Mouse (Mus musculus) liver, embryonic 14.5 days (tissue): Measurements from ENCODE around the gene Oprm1. TPM values are rescaled to one million over a fixed set of nuclear protein-coding genes. Genes with fewer than 3 reads are reported as not detected.

ENCODE experiments used
- ATAC-seq: fragments of 200-750 bp; cut with Nextera tagmentation; 2 replicates; pipeline ENCODE4 v1.8.0; 2017; ENCODE audit warnings: moderate number of reproducible peaks, mild to moderate bottlenecking, moderate library complexity; ENCODE audit not compliant: insufficient read depth
- DNase-seq, 3 experiments: peaks; one replicate each; pipeline ENCODE4 v3.0.0-alpha.2; 2012 to 2013; ENCODE audit warnings: low read depth in 3 of 3, low spot score in 3 of 3
- H3K27ac ChIP-seq: fragments of 300-500 bp; sonication (generic); 2 replicates; pipeline ENCODE4 v1.5.1; 2014; ENCODE audit warnings: moderate library complexity, mild to moderate bottlenecking, control low read depth, inconsistent platforms
- H3K27me3 ChIP-seq: fragments of 300-500 bp; sonication (generic); 2 replicates; pipeline ENCODE4 v1.6.1; 2014; ENCODE audit warnings: mild to moderate bottlenecking, low read length, moderate library complexity; ENCODE audit not compliant: control insufficient read depth, insufficient read depth
- H3K36me3 ChIP-seq: fragments of 300-500 bp; sonication (generic); replicated peaks from 2 replicates; pipeline ENCODE4 v1.6.1; 2014; ENCODE audit warnings: low read depth; ENCODE audit not compliant: control insufficient read depth, insufficient read depth
- H3K4me1 ChIP-seq, 2 experiments: fragments of 200-500 bp in 1 of 2; fragments of 300-500 bp in 1 of 2; sonication (generic) in 1 of 2; replicated peaks; 2 replicates each; pipeline ENCODE4 v1.6.1; 2012 to 2014; ENCODE audit warnings: antibody characterized with exemption in 1 of 2, inconsistent platforms in 1 of 2, low read length in 1 of 2; ENCODE audit not compliant: control insufficient read depth in 2 of 2, insufficient read depth in 2 of 2
- H3K4me2 ChIP-seq: fragments of 300-500 bp; sonication (generic); 2 replicates; pipeline ENCODE4 v1.6.1; 2014; ENCODE audit warnings: low read depth, mild to moderate bottlenecking, control low read depth, moderate library complexity
- H3K4me3 ChIP-seq, 2 experiments: fragments of 200-500 bp in 1 of 2; fragments of 300-500 bp in 1 of 2; sonication (generic) in 1 of 2; 2 replicates each; pipeline ENCODE4 v1.5.1; 2012 to 2014; ENCODE audit warnings: low read depth in 2 of 2, low read length in 2 of 2, mild to moderate bottlenecking in 2 of 2, control low read depth in 1 of 2, inconsistent platforms in 1 of 2, moderate library complexity in 1 of 2; ENCODE audit not compliant: insufficient read depth in 1 of 2
- H3K9ac ChIP-seq: fragments of 300-500 bp; sonication (generic); replicated peaks from 2 replicates; pipeline ENCODE4 v1.6.1; 2014; ENCODE audit warnings: mild to moderate bottlenecking, control low read depth, moderate library complexity
- H3K9me3 ChIP-seq: fragments of 300-500 bp; sonication (generic); 2 replicates; pipeline ENCODE4 v1.6.1; 2016; ENCODE audit warnings: low read length, mixed read lengths; ENCODE audit not compliant: control insufficient read depth
- CTCF ChIP-seq: IDR thresholded peaks from 2 replicates; pipeline ENCODE4 v1.5.1; 2016; ENCODE audit warnings: antibody characterized with exemption, low read depth, control low read depth
- EP300 ChIP-seq: IDR thresholded peaks from 2 replicates; pipeline ENCODE4 v1.6.1; 2016; ENCODE audit warnings: antibody characterized with exemption, low read depth
- WGBS: fragments of 180-500 bp; shearing (Covaris S2); extraction: QIAGEN DNeasy Blood & Tissue Kit; methylation state at CpG from one replicate; pipeline ENCODE4 v1.1.7; 2014; ENCODE audit not compliant: insufficient replicate concordance; 5-methylcytosine and 5-hydroxymethylcytosine counted together
- polyA plus RNA-seq, 2 experiments: library from polyadenylated mRNA; depleted of rRNA in 1 of 2; stranded (reverse) in 1 of 2; unstranded in 1 of 2; fragments of >200 nt; fragmentation: Nextera tagmentation in 1 of 2; extraction: Ambion mirVana in 1 of 2; gene quantifications; 2 replicates each; pipeline versions ENCODE4 v1.2.1 to v1.2.3; 2012 to 2014

Oprm1 gene
- polyA plus RNA-seq, 2 experiments = not detected

GRCm38 (mm10) chr10:6980236-6980635 lies 221.9 kb downstream of the Oprm1 start:
- Histone ChIP-seq H3K9me3 (no peaks in the 10 kb centered on the region), H3K4me2 (peak overlapping the region; percentile 1; the same call in 1 of the 2 replicates), H3K27me3 (no peaks in the 10 kb centered on the region), H3K4me1 (no peaks in the 10 kb centered on the region), H3K9ac (no peak overlapping the region), H3K4me3 (no peak overlapping the region), H3K36me3 (no peaks in the 10 kb centered on the region), H3K27ac (no peak overlapping the region)
- TF ChIP-seq EP300 (no peak), CTCF (no peak)
- WGBS = 12% methylated on average over 6 of the region's 6 CpGs
- no peak for ATAC-seq
- no peak for DNase-seq

- H3K9ac ChIP-seq = no peak overlapping the region
- ATAC-seq = no peak
- H3K9me3 ChIP-seq = no peaks in the 10 kb centered on the region
- no peaks in the 10 kb centered on the region for H3K27me3 ChIP-seq
- TF ChIP-seq EP300 (no peak), CTCF (no peak)
- 45% methylated on average over 2 of the region's 2 CpGs for WGBS
- H3K4me1 ChIP-seq = no peaks in the 10 kb centered on the region
- H3K4me3 ChIP-seq = no peak overlapping the region
- H3K27ac ChIP-seq = no peak overlapping the region
- no peak overlapping the region for H3K4me2 ChIP-seq
- H3K36me3 ChIP-seq = no peaks in the 10 kb centered on the region
- no peak for DNase-seq
Observed at GRCm38 (mm10) chr10:6982751-6983151, 224.4 kb downstream of the Oprm1 start.

GRCm38 (mm10) chr10:6983431-6983830 lies 225.1 kb downstream of the Oprm1 start:
- ATAC-seq = no peak
- H3K9ac ChIP-seq = no peak overlapping the region
- no peak for DNase-seq
- no peaks in the 10 kb centered on the region for H3K27me3 ChIP-seq
- no peak overlapping the region for H3K4me3 ChIP-seq
- TF ChIP-seq EP300 (no peak), CTCF (no peak)
- 60% methylated on average over 2 of the region's 2 CpGs for WGBS
- H3K4me2 ChIP-seq = no peak overlapping the region
- no peaks in the 10 kb centered on the region for H3K36me3 ChIP-seq
- no peak overlapping the region for H3K27ac ChIP-seq
- H3K4me1 ChIP-seq = no peaks in the 10 kb centered on the region
- H3K9me3 ChIP-seq = no peaks in the 10 kb centered on the region

- Histone ChIP-seq H3K4me1 (no peaks in the 10 kb centered on the region), H3K9me3 (no peaks in the 10 kb centered on the region), H3K36me3 (no peaks in the 10 kb centered on the region), H3K4me2 (no peak overlapping the region), H3K4me3 (no peak overlapping the region), H3K27me3 (no peaks in the 10 kb centered on the region), H3K27ac (no peak overlapping the region), H3K9ac (no peak overlapping the region)
- no peak for ATAC-seq
- TF ChIP-seq CTCF (no peak), EP300 (no peak)
- WGBS = 30% methylated on average over 4 of the region's 4 CpGs
- DNase-seq = no peak
Observed at GRCm38 (mm10) chr10:6986246-6986645, 227.9 kb downstream of the Oprm1 start.

GRCm38 (mm10) chr10:6987399-6988098 lies 229.2 kb downstream of the Oprm1 start:
- H3K27ac ChIP-seq = no peak overlapping the region
- DNase-seq (no peak), ATAC-seq (no peak)
- H3K36me3 ChIP-seq = no peaks in the 10 kb centered on the region
- no peaks in the 10 kb centered on the region for H3K27me3 ChIP-seq
- H3K4me1 ChIP-seq = no peaks in the 10 kb centered on the region
- no peak overlapping the region for H3K4me3 ChIP-seq
- WGBS = 47% methylated on average over 4 of the region's 4 CpGs
- no peak overlapping the region for H3K9ac ChIP-seq
- TF ChIP-seq EP300 = no peak
- no peak for TF ChIP-seq CTCF
- H3K9me3 ChIP-seq = no peaks in the 10 kb centered on the region
- H3K4me2 ChIP-seq = no peak overlapping the region
